Mouse (Mus musculus): ENCODE measurements around the gene Olfr1494.

Gene Olfr1494

DNA sequence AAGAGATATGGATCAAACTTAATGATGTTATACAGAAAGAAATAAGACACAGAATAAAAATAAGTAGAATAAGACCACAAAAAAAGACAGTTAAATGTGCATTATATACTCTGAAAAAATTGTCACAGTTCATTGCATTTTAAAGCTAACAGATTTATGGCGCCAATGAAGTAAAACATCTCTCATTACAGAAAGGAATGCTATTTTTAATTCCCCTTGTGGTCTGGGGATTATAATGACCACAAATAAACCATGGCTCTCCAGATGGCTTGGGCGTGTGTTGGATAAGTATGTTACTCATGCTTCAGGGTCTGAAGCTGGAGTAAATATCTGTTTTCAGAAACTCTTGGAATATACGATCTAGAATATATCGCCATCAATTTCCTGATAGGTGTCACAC, at the start of gene Olfr1494:
Olfr1494 (plus strand) TSS at position 301 of the 400 bp plus-strand sequence.
- no peak for DNase-seq (ENCODE audit: low spot score)

DNA sequence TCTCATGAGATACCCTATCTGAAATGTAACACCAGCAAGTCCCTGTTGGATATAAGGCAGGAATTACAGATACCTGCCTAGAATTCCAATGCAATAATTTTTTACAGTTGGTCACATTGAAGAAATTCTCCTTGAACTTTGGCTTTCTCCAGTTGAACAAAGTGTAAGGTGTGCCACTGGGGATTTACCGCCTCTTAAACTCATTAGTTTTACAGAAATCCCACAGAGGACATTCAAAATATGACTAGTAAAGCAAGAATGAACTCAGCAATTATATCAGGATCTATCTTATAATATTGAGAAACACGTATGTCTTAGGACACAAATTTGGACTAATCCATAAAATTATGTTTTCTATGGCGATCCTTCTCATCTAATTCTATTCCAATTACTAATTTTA, 42.6 kb upstream of the Olfr1494 start, which contains the start of gene Olfr1491:
Olfr1491 (plus strand) TSS at position 301 of the 400 bp plus-strand sequence.
- no peak for DNase-seq (ENCODE audit: low spot score)

DNA sequence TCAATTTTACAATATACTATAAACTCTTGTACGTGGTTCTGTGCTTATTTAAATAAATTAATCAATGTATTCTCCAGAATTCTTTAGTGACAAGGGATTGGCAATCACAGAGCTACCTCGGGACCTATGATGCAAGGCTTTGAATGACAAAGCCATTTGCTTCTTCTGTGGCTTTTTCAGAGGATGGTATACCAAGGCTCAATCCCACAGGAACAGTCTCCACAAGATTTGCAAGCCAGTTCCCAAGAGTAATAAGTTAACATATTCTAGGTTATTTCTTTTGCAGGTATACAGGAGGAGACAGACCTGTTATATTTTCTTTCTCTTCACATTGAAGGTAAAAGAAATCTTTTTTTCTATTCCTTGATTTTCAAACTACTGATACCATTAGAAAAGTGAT, 16.6 kb upstream of the Olfr1494 start, which contains the start of gene Olfr1493-ps1:
Olfr1493-ps1 (plus strand) TSS at position 301 of the 400 bp plus-strand sequence.
- DNase-seq (ENCODE audit: low spot score): no peak

DNA sequence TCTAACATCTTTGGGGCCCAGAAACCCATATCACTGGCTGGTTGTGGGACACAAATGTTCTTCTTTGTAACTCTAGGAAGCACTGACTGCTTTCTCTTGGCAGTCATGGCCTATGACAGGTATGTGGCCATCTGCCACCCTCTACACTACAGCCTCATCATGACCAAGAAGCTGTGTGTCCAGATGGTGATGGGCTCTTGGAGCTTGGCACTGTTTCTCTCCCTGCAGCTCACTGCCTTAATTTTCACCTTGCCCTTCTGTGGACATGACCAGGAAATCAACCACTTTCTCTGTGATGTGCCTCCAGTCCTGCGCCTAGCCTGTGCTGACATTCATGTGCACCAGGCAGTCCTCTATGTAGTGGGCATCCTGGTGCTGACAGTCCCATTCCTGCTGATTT, 9.8 kb downstream of the Olfr1494 start:
- no peak for DNase-seq (ENCODE audit: low spot score)

DNA sequence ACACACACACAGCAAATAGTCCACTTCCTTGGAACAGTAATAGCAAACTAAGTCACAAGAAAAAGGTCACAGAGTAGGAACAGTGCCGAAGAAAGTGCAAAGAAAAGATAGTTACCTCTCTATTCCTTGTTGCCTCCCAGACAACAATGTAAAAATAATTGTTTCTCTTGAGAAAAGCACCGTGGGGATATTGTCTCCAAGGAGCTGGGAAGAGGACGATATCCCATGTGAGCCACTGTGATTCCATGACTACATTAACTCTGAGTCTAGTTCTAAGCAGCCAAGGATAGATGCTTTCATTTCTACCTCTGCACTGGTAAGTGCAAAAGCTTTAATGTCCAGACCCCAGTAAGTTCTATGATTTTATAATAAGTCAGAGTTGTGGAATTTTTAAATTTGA, 24.8 kb downstream of the Olfr1494 start, which contains the start of gene Olfr1495:
Olfr1495 (plus strand) TSS at position 301 of the 400 bp plus-strand sequence.
- no peak for DNase-seq (ENCODE audit: low spot score)

DNA sequence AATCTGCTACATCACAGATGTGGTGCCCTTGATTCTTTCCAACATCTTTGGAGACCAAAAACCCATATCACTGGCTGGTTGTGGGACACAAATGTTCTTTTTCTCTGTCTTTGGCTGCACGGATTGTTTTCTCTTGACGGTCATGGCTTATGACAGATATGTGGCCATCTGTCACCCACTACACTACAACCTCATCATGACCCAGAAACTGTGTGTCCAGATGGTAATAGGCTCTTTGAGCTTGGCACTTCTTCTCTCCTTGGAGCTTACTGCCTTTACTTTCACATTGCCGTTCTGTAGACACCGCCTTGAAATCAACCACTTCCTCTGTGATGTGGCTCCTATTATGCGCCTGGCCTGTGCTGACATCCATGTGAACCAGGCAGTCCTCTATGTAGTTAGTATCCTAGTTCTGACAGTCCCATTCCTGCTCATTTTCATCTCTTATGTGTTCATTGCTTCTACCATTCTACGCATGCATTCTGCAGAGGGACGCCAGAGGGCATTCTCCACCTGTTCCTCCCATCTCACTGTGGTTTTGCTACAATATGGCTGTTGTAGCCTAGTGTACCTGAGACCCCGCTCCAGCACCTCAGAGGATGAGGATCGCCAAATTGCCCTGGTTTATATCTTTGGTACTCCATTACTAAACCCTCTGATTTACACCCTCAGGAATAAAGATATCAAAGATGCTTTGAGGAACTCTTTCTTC, 29.2 kb downstream of the Olfr1494 start:
- DNase-seq (ENCODE audit: low spot score): no peak

DNA sequence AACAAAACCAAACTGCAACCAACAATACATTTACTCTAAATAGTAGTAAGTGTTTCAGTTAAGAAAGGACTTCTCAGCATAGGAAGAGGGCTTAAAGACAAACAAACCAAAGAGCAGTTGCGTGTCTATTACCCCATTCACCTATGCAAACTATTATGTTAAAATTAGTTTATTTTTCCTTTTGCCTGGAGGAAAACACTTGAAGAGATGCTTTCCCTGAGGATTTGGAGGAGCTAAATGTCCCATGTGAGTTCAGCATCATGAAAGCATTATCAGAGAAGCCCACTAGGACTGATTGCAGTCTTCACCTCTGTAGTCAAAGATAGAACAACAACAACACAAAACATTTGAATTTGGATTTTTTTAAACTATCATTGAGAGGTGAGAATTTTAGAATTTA, 38.0 kb downstream of the Olfr1494 start, which contains the start of gene Olfr1496:
Olfr1496 (plus strand) TSS at position 301 of the 400 bp plus-strand sequence.
- no peak for DNase-seq (ENCODE audit: low spot score)

DNA sequence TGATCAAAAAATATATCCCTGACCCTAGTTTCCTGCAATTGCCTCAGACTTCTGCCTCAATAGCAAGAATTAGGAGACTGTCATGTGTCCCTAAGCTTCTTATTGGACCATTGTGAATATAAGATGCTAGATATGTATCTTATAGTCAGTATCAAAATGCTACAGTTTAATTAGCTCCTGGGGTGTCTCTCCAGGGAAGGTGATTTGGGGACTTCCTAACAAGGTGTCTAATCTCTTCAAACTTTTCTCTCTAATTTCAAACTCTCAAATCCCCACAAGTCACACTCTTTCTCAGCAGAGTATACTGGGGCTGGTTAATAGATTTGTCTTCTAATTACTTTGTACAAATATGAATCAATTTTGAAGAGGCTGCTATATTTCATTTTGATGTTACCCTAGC, 58.6 kb downstream of the Olfr1494 start, which contains the start of gene Olfr1497:
Olfr1497 (minus strand) TSS at position 101 of the 400 bp plus-strand sequence.
- no peak for DNase-seq (ENCODE audit: low spot score)

All from T-cell, adult 2 months (primary cell).